Mouse (Mus musculus): ENCODE data around the gene Slc7a6os. TPM values are rescaled to one million over a fixed set of nuclear protein-coding genes. Genes with fewer than 3 reads are reported as not detected.
"Not testable (repeated sequence)": the region's sequence is repeated elsewhere in the genome, so short reads cannot be mapped to it uniquely, and the experiment has no call there.

Slc7a6os gene
- polyA plus RNA-seq, 1 experiment = 42.0 TPM

- TF ChIP-seq CTCF (IDR thresholded peaks at IDR 0.05; ENCODE audit: borderline replicate concordance, extremely low read depth, insufficient read depth, insufficient read length) (no peak), POLR2A (IDR thresholded peaks at IDR 0.05; ENCODE audit: borderline replicate concordance, extremely low read depth, insufficient read depth, insufficient read length, poor library complexity, severe bottlenecking) (no peak)
- no peak for DNase-seq (ENCODE audit: low read depth)
These were observed 686 bp upstream of the Slc7a6os start for GRCm38 (mm10) chr8:106211421-106211820.

GRCm38 (mm10) chr8:106210035-106210731 lies 552 bp downstream of the Slc7a6os start:
- no peak for DNase-seq (ENCODE audit: low read depth)
- TF ChIP-seq POLR2A (IDR thresholded peaks at IDR 0.05; ENCODE audit: borderline replicate concordance, extremely low read depth, insufficient read depth, insufficient read length, poor library complexity, severe bottlenecking) (no peak), CTCF (IDR thresholded peaks at IDR 0.05; ENCODE audit: borderline replicate concordance, extremely low read depth, insufficient read depth, insufficient read length) (no peak)

GRCm38 (mm10) chr8:106199596-106199995 lies 11.1 kb downstream of the Slc7a6os start:
- not testable (repeated sequence) for DNase-seq (ENCODE audit: low read depth)

DNA sequence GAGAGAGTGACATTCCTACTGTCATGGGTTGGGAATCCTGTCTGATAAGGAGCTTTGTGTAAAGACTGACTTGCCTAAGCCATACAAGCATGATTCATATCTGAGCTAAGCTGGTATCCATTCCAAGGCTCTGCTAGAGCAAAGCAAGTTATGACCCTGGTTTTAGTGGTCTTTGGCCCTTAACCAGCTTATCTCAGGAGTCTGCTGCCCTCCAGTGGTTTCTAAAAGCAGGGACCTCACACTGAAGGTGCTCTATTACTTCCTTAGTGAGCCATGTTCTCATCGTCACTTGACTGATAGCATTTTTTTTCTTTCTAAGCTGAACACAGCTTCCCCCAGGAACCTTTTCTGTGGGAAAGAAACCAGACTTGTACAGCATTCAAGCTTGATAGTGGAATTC lies 12.0 kb downstream of the Slc7a6os start:
- TF ChIP-seq POLR2A (IDR thresholded peaks at IDR 0.05; ENCODE audit: borderline replicate concordance, extremely low read depth, insufficient read depth, insufficient read length, poor library complexity, severe bottlenecking) (no peak), CTCF (IDR thresholded peaks at IDR 0.05; ENCODE audit: borderline replicate concordance, extremely low read depth, insufficient read depth, insufficient read length) (peak; percentile 63; the same call in 1 of the 2 replicates)
- DNase-seq (ENCODE audit: low read depth) = peak; percentile 70

- no peak for DNase-seq (ENCODE audit: low read depth)
These were observed 16.7 kb downstream of the Slc7a6os start for GRCm38 (mm10) chr8:106194062-106194461.

GRCm38 (mm10) chr8:106193162-106193561 lies 17.6 kb downstream of the Slc7a6os start:
- no peak for DNase-seq (ENCODE audit: low read depth)
- no peak for TF ChIP-seq CTCF (IDR thresholded peaks at IDR 0.05; ENCODE audit: borderline replicate concordance, extremely low read depth, insufficient read depth, insufficient read length)
- no peak for TF ChIP-seq POLR2A (IDR thresholded peaks at IDR 0.05; ENCODE audit: borderline replicate concordance, extremely low read depth, insufficient read depth, insufficient read length, poor library complexity, severe bottlenecking)

More at GRCm38 (mm10) chr8:106194062-106194461, 16.7 kb downstream of the Slc7a6os start:
- TF ChIP-seq CTCF (IDR thresholded peaks at IDR 0.05; ENCODE audit: borderline replicate concordance, extremely low read depth, insufficient read depth, insufficient read length) (no peak), POLR2A (IDR thresholded peaks at IDR 0.05; ENCODE audit: borderline replicate concordance, extremely low read depth, insufficient read depth, insufficient read length, poor library complexity, severe bottlenecking) (no peak)

DNA sequence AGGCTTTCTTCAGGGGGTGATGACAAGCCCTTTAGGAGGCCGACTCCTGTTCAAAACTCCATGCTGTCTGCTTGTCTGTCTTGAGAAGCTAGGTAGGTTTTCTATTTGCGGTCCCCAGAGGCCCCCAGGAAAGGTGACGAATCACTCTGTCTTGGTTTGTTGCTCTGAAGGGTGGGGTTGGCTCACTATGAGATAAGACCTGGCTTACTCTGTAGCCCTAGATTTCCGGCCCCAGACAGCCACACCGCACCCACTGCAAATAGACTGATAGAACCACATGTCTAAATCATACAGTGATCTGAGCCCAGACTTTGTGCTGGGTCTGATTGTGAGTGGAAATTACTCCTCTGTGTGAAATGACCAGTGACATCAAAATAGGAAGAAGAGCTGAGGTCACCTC lies 19.1 kb downstream of the Slc7a6os start:
- no peak for DNase-seq (ENCODE audit: low read depth)

DNA sequence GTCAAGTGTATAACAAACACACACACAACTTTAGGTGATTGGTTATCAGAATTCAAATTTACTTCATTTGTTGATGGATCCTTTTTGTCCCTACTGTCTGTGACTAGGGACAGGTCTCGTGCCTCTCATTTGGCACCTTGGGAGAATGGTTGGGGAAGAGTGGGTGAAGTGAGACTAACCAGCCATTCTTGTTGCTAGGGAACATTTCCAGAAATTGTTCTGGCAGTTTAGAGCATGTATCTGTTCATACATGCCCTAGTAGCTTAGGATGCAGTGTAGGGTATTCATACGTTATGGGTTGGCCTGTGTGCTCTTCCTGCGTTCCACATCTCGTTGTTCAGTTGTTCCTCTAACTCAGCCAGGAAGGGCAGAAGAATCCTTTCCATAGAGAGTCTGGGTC lies 21.6 kb downstream of the Slc7a6os start:
- TF ChIP-seq CTCF (IDR thresholded peaks at IDR 0.05; ENCODE audit: borderline replicate concordance, extremely low read depth, insufficient read depth, insufficient read length) = no peak
- TF ChIP-seq POLR2A (IDR thresholded peaks at IDR 0.05; ENCODE audit: borderline replicate concordance, extremely low read depth, insufficient read depth, insufficient read length, poor library complexity, severe bottlenecking) = no peak
- DNase-seq (ENCODE audit: low read depth) = no peak

More for the DNA sequence above, 19.1 kb downstream of the Slc7a6os start:
- TF ChIP-seq CTCF (IDR thresholded peaks at IDR 0.05; ENCODE audit: borderline replicate concordance, extremely low read depth, insufficient read depth, insufficient read length) (no peak), POLR2A (IDR thresholded peaks at IDR 0.05; ENCODE audit: borderline replicate concordance, extremely low read depth, insufficient read depth, insufficient read length, poor library complexity, severe bottlenecking) (no peak)

GRCm38 (mm10) chr8:106186394-106186793 lies 24.3 kb downstream of the Slc7a6os start:
- no peak for DNase-seq (ENCODE audit: low read depth)
- TF ChIP-seq CTCF (IDR thresholded peaks at IDR 0.05; ENCODE audit: borderline replicate concordance, extremely low read depth, insufficient read depth, insufficient read length) = no peak
- no peak for TF ChIP-seq POLR2A (IDR thresholded peaks at IDR 0.05; ENCODE audit: borderline replicate concordance, extremely low read depth, insufficient read depth, insufficient read length, poor library complexity, severe bottlenecking)

DNA sequence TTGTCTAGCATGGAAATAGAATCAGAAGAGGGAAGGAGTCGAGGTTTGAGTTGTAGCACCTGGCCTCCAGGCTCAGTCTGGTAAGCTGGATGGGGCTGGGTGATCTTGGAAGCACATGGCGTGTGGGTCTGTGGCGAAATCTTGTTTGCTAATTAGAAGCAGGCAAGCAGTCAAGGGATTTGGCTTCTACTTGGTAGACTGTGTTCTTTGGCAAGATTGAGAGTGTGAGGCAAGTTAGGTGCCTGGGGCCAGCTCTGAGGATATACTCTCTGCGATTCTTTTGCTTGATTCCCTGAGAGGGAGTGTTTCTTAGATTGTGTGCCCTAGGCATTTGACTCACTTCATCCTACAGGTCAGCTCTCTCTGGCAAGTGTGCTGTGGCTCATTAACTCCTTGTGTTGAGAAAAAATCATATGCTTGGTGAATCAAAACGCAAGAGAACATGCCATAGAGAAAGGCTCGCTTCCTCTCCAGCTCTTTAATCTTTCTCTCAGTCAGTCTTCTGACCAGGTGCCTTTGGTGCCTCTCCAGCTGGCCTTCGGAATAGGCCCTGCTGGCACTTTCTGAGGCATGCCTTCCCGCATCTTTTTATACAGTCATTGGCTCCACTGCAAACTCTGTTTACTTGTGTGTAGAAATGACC lies 25.0 kb downstream of the Slc7a6os start:
- DNase-seq (ENCODE audit: low read depth) = peak; percentile 68
- TF ChIP-seq POLR2A (IDR thresholded peaks at IDR 0.05; ENCODE audit: borderline replicate concordance, extremely low read depth, insufficient read depth, insufficient read length, poor library complexity, severe bottlenecking) = no peak
- TF ChIP-seq CTCF (IDR thresholded peaks at IDR 0.05; ENCODE audit: borderline replicate concordance, extremely low read depth, insufficient read depth, insufficient read length) = no peak

GRCm38 (mm10) chr8:106178428-106178827 lies 32.3 kb downstream of the Slc7a6os start:
- TF ChIP-seq POLR2A (IDR thresholded peaks at IDR 0.05; ENCODE audit: borderline replicate concordance, extremely low read depth, insufficient read depth, insufficient read length, poor library complexity, severe bottlenecking) (no peak), CTCF (IDR thresholded peaks at IDR 0.05; ENCODE audit: borderline replicate concordance, extremely low read depth, insufficient read depth, insufficient read length) (no peak)
- no peak for DNase-seq (ENCODE audit: low read depth)

GRCm38 (mm10) chr8:106177594-106177993 lies 33.1 kb downstream of the Slc7a6os start:
- no peak for TF ChIP-seq CTCF (IDR thresholded peaks at IDR 0.05; ENCODE audit: borderline replicate concordance, extremely low read depth, insufficient read depth, insufficient read length)
- TF ChIP-seq POLR2A (IDR thresholded peaks at IDR 0.05; ENCODE audit: borderline replicate concordance, extremely low read depth, insufficient read depth, insufficient read length, poor library complexity, severe bottlenecking) = no peak
- no peak for DNase-seq (ENCODE audit: low read depth)
